Mouse (Mus musculus) gastrocnemius, postnatal 25 days (tissue): ENCODE data around the gene Megf6. TPM values are rescaled to one million over a fixed set of nuclear protein-coding genes. Genes with fewer than 3 reads are reported as not detected.

ENCODE experiments used
- DNase-seq: peaks from one replicate; pipeline ENCODE4 v3.0.0; 2022
- total RNA-seq, 2 experiments: library from RNA; stranded (reverse); gene quantifications; 1 replicate in 1 of 2; 2 replicates in 1 of 2; pipeline ENCODE4 v1.2.3; 2021

The Megf6 gene
- total RNA-seq, 2 experiments from 2014 or later = 2.1 to 2.2 TPM

DNA sequence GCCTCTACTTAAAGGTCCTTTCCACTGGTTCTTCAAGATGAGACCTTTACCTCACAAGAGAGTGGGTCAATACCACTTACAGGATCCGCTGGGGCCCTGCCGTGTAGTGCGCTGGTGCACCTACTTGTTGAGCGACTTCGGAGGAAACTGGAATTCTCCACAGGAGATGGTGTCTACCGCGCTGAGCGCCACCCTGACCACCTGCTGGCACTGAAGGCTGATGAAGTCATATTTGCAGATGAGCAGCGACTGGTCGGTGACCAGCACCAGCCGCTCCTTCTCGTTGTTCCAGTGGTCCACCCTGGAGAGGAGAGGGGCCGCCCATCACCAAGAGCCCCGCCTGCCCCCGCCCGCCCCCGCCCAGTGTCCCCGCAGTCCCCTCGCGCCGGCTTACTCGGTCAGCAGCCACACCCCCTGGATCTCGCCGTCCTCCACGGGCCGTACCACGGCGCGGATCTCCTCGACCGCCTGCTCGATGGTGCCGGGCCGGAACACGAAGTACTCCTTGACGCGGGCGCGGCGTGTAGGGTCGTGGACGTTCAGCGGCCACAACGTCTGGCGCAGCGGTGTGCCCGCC, 10.5 kb upstream of the Megf6 start:
- no peak for DNase-seq

DNA sequence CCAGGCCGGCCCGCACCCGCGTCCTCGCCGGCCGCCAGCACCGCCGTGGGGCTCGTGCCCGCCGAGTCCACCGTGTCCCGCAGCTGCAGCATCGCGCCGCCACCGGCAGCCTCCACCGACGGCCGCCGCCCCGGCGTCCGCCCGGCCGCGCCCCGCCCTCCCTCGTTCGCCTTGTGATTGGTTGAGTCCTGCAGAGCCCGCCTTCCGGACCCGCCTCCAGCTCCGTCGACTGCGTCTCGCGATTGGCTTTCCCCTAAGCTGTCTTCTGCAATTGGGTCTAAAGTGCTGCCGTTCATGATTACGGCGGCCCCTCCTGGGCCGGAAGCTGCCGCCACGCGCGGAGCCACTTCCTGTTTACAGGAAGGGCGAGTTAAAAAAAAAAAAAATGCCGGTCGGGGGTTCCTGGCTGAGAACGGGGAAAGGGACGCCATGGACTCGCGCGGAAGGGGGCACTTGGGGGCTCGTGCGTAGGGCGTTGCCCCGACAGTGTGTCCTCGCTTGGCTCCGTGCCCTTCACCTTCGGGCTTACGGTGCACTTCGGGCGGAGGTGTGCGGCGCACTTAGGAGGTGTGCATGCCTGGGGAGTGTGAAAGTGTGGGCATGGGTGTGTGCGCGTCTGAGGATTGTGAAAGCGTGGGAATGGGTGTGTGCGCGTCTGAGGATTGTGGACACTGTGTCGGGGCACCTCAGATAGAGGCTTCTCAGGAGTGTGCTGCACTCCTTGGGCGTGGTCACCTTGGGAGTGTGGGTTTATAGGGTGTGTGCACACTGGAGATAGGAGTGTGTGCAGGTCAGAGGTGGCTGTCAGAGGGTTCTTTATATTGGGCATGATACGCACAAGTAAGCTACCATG, 9.8 kb upstream of the Megf6 start, which contains the start of gene Tprgl:
TSS of gene Tprgl (minus strand) at position 129 of the 853 bp plus-strand sequence.
- peak; percentile 97 for DNase-seq

- peak; percentile 42 for DNase-seq
Measured at GRCm38 (mm10) chr4:154163296-154163695, 7.2 kb upstream of the Megf6 start.

- no peak for DNase-seq
Measured at GRCm38 (mm10) chr4:154167053-154167452, 3.5 kb upstream of the Megf6 start.

DNA sequence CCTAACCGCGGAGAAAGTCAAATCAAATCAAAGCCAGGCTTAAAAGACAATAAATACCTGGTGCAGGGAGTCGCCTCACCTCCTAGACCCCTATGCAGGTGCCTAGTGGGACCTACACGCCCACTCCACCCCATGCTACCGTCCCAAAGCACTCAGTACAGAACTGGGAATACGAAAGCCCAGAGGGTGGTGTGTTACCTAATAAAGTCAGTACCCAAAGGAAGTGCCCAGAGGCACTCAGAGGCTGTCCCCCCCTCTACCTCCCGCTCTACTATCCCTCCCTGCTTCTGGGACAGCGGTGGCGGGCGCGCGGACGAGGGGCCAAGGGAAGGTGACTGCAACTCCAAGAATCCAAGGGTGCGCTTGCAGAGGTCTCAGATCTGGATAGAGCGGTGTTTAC, 509 bp upstream of the Megf6 start:
- DNase-seq = no peak

- no peak for DNase-seq
Measured at GRCm38 (mm10) chr4:154171151-154171930, 811 bp downstream of the Megf6 start.

DNA sequence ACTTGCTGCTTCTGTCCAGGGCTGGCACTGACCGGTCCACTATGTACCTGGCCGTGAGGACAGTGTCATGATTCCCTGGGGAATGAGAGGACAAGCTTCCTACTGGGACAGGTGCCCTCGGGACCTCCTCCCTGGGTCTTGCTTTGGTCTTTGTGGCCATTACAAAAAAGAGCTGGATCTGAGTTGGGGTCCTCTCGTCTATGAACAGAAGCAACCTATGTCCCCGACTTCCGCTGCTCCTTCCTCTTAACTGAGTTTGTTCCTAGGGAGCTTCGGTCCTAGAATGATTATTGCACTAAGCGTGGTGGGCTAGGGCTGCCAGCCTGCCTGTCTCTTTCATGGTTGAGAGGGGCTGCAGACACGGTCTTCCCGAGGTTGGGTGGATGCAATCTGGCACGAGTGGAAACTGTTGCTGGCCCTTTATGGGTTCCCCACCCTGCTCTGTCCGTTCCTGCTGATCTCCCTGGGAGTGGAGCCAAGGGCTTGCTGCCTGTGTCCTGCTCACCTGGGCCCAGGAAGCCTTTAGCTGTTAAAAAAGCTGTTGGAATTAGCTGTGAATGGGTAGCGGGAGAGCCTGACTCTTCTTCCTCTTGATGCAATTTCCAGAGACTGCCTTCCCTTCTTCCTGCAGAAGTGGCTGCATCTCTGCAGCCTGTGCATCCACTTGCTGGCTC, 1.5 kb downstream of the Megf6 start:
- no peak for DNase-seq

DNA sequence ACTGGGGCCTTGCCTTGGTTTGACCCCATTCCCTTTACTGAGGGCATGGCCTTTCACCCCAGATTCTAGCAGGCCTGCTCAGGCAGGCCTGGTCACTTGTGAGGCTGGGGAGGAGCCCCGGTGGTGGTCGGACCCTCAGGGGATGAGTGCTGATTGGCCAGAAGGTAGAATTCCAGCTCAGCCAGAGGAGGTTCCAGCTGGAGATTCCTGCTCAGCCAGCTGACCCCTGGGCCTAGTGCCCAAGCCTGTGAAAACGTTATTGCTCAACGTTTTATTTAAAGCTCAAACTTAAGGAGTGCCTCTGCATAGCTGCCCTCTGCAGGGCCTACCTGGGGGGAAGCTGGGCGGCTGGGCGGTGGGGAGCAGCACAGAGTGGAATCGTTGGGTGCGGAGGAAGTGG, 6.7 kb downstream of the Megf6 start:
- DNase-seq = peak; percentile 45

DNA sequence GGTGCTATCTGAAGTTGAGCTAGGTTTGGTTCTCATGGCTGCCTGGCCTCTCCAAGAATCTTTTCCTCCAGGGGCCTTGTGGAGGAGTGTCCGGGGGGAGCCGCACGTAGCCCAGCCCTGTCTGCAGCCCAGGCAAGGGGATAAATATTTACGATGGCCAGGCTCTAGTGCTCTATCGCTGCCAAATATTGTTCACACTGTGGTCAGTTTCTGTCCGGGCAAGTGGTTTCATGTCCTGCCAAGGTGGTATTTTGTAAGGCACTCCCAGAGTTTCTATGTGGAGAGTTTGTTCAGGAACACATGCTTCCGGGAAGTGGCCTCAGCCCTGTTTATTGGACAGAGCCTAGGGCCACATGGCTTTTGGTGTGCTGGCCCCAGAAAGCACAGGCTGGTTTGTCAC, 10.5 kb downstream of the Megf6 start:
- no peak for DNase-seq

DNA sequence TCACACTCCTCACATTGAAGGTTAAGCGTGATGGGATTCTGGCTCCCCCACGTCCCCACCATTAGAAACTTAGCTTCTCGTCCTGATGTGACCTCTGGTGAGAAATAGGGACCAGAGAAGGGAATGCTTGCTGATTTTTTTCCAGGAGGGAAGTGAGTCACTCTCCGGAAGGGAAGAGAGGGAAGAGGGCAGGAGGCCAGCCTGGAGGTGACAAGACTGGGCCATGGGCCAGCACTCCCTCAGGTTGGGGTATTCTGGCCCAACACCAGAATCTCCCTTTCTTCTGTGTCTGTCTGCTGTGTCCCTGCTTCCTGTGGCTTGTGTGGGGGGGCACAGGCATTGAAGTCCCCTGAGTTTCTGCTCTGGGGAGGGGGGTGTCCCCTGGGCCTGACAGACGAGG, 13.0 kb downstream of the Megf6 start:
- DNase-seq = no peak

- no peak for DNase-seq
Measured at GRCm38 (mm10) chr4:154185001-154185400, 14.5 kb downstream of the Megf6 start.

DNA sequence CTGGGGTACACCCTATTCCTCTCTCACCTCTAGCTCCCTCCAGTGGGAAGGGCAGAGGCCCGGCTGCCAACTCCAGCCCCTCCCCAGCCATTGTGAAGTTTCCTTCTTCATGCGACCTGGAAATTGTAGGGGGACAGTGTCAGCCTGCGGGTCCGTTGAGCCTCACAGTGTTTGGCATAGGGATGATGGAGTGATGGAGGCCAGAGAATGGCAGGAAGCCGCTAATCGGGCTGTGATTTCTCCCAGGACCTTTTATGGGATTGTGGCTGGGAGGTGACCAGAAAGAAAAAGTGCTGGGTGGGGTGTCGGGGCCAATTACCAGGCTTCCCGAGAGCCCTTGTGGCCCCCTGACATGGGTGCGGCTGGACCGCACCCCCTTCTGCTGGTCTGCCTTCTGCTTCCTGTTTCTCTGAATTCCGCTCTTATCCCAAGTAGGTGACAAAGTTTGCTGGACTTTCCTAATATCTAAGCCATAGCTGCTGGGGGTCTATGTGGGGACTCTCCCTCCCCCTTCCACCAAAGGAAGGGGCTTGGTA, 15.5 kb downstream of the Megf6 start:
- no peak for DNase-seq

DNA sequence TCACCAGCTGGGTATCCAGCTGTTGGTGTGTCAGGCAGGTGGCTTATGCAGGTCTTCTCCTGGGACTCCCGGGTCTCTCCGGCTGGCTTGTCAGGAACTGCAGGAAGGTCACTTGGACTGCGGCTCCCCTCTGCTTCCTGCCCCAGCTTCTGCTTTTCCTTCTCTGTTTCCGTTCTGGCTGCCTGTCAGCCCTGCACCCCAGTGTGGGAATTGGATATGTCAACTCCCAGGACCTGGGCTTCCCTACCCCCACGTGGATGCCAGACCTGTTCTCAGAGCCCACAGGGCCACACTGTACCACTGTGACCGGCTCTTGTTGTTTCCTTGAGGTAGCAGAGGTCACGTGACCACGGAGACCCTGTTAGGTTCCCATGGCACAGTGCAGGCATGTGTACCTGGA, 18.4 kb downstream of the Megf6 start:
- no peak for DNase-seq

- DNase-seq = no peak
Measured at GRCm38 (mm10) chr4:154197961-154198360, 27.4 kb downstream of the Megf6 start.

GRCm38 (mm10) chr4:154198377-154198961, 27.9 kb downstream of the Megf6 start:
- no peak for DNase-seq

GRCm38 (mm10) chr4:154201511-154201910, 31.0 kb downstream of the Megf6 start:
- DNase-seq = no peak

DNA sequence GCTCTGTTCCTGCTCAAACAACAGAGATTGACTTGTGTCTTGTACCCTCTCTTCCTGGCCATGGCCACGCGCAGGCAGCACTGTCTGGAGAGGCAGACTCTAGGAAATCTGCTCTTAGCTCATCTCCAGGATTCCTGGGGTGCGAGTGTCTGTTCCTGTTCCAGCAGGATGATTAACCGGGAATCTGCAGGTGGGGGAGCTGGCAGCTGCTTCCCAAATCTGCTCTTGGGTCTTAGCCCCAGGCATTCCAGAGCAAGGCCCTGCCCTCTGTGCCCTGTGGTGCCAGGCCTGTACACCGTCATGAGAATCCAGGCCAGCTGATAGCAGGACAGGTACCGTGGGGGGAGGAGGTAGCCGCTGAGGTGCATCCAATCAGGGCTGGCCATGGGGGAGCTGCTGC, 34.0 kb downstream of the Megf6 start:
- DNase-seq = no peak

DNA sequence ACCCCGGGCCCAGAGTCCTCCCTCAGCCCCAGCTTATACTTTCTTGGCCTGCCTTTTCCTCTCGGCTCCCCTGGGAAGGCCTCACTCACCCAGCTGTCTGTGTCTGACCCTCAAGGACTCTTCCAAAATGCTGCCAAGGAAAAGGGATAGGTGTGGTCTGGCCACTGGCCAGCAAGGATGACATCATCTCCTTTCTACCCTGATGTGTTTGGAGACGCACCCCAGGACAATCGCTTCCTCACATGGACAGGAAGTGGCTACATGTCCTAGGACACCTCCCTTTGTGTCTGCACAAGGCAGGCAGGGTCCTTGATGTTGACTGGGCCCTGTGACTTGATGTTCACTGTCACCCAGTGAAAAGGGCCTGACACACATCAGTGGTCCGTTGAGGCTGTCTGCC, 34.9 kb downstream of the Megf6 start:
- no peak for DNase-seq

- no peak for DNase-seq
Measured at GRCm38 (mm10) chr4:154207261-154207660, 36.7 kb downstream of the Megf6 start.

GRCm38 (mm10) chr4:154209054-154209453, 38.5 kb downstream of the Megf6 start:
- peak; percentile 76 for DNase-seq

GRCm38 (mm10) chr4:154209825-154210224, 39.3 kb downstream of the Megf6 start:
- no peak for DNase-seq

DNA sequence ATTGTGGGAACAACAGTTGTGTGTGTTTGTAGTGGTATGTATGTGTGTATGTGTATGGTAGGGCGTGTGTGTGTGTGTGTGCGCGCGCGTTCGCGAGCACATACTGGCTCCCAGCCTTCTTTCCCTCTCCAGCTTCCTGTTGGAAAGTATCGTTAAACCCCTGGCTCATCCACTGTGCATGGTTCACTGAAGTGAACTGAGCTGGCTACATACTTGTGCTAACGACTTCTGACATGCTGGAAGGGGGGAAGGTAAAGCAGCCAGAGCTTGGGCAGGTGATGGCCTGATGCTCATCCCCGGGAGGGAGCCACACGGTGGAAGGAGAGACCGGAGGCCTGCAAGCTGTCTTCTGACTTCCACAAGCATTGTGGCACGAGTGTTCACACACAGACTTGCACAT, 40.9 kb downstream of the Megf6 start:
- DNase-seq = no peak
